Comparison of ENCODE assay signal across 16 mouse cellular contexts in genomic region chr12:66619944-66620343, GRCm38 (mm10).
"Had no signal": no experiment of that assay in that cellular context is flagged by ENCODE, and none has a peak within 500 bp of the region (broad histone marks: within the 10 kb centered on the region; RNA-seq: fewer than 3 reads in every experiment).

No protein-coding gene starts in this region.

- DNase-seq: gastrocnemius, postnatal 14 days; gastrocnemius, postnatal 36 days; heart, adult 11 months; heart, adult 2 months; heart, postnatal 14 days; heart, postnatal 36 days; kidney, adult 11 months; kidney, adult 2 months; kidney, adult 9 months; kidney, postnatal 14 days; kidney, postnatal 36 days; layer of hippocampus, postnatal 36 days; left cerebral cortex, postnatal 4 days had no signal

- ATAC-seq: hindbrain, postnatal 0 days; intestine, embryonic 16.5 days; liver, embryonic 12.5 days had no signal
